Mouse (Mus musculus) cerebellum, postnatal 14 days (tissue): Measurements from ENCODE around the gene Best3.
"Not testable (repeated sequence)": the region's sequence is repeated elsewhere in the genome, so short reads cannot be mapped to it uniquely, and the experiment has no call there.

Source experiments
- DNase-seq, 2 experiments: peaks; one replicate each; pipeline ENCODE4 v3.0.0; 2021; ENCODE audit warnings: mixed read lengths in 2 of 2

Best3 gene

GRCm38 (mm10) chr10:116978841-116979240 lies 7.3 kb upstream of the Best3 start:
- peak; percentile 83 to 90 for DNase-seq

GRCm38 (mm10) chr10:116980273-116980672 lies 5.8 kb upstream of the Best3 start:
- DNase-seq: no peak

- peak; percentile 29 to 64 for DNase-seq
These were observed 5.2 kb upstream of the Best3 start for GRCm38 (mm10) chr10:116980888-116981287.

- no peak for DNase-seq
These were observed 3.6 kb upstream of the Best3 start for GRCm38 (mm10) chr10:116982526-116982925.

DNA sequence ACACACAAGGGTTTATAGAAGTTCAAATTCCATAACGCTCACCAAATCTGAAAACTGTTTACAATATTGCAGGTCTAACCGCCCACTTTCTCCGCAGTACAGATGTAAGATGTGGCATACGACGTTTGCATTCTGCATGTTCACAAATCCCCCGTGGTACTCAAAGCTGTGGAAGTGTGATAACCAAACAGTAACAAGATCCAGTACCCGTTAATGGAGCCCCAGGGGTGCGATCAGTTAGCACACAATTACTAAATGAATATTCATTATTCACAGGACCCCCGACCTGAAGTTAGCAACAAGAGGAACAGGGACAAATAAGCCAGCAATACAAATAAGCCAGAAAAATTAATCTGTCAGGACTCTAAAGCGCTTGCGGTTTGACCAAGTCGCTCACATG lies 1.3 kb upstream of the Best3 start:
- no peak for DNase-seq

DNA sequence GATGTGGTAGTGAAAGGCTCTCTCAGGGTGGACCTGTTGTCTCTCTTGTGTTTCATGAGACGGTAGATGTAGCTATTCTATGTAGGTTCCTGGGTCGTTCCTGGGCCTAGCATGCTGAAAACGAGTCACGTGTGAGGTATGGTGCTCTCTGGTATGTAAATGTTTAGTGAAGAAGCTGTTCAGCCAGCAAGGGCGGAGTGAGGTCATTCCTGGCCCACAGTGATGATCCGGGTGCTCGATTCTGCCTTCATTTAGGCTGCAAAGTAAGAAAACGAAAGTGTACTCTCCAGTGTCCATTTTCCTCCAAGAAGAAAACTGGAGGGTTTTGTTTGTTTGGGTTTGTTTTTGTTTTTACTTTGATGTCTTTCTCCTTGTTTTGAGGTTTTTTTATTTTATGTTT lies 7.9 kb downstream of the Best3 start:
- no peak for DNase-seq

DNA sequence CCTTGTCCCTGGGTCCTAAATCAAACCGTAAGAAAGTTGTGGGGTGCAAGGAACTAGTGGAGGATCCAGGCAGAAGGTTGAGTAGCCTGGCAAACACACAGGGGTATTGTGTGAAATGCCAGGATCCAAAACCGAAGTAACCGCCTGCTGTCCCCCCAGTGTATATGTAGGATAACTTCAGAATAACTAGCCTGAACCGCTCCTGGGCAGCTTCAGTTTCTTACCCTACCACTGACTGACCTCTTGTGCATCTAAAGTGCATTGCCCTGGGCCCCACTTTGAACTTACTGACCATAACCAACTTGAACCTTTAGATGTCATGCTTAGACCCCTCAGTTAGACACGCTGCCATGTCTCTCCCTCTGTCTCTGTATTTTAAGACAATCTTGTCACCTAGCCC lies 9.0 kb downstream of the Best3 start:
- DNase-seq: no peak

- DNase-seq: no peak
These were observed 9.6 kb downstream of the Best3 start for GRCm38 (mm10) chr10:116995584-116996235.

DNA sequence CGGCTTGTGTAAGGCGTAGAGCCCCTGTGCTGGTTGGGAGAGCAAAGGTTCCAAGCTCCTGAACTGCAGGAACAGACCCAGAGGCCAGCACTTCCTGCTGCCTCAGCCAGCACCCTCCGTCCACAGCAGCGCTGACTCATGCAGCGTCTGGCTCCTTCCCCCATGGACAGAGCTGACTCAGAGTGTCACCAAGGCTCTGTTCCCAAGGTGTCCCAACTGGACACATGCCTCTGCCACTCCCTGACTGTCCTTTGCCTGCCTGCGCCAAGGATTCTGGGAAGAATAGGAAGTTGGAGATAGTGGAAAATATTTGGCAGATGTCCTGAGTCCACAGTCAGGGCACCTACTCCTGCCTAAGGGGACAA lies 10.1 kb downstream of the Best3 start:
- no peak for DNase-seq

GRCm38 (mm10) chr10:116998716-116999455 lies 12.8 kb downstream of the Best3 start:
- no peak for DNase-seq

- peak; percentile 24 to 25 for DNase-seq
These were observed 14.9 kb downstream of the Best3 start for GRCm38 (mm10) chr10:117000975-117001374.

DNA sequence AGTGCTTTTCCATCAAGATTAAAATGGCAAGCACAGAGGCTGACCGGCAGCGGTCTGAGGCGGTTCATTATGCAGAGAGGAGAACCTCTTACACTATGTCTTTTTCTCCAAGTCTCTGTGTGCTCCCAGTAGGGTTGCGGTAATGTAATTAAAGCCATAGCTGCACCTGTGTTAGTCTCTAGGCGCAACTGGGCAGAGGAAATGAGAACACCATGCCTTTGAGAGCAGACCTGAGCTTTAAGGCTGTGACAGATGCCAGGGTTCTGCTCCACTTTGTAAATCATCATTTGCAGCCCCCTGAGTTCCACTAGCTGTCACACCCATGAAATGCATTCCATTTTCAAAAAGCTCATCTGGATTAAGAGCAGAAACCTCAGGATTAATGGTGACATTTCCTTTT lies 18.6 kb downstream of the Best3 start:
- DNase-seq: no peak

- no peak for DNase-seq
These were observed 19.8 kb downstream of the Best3 start for GRCm38 (mm10) chr10:117005707-117006464.

DNA sequence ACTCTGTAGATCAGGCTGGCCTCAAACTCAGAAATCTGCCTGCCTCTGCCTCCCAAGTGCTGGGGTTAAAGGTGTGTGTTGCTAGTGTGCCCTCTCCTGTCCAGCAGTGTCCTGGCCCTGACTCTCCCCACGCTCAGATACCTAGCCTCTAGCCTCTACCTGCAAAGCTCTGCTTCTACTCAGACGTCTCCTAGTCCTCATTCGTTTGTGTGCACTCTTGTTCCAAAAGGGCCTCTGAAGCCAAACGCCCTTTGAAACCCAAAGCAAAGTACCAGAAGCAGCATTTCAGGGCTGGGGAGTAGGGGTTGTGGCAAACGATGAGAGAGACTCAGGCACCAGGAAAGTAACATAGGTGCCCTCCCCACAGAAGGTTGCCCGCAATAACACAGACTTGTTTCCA lies 23.6 kb downstream of the Best3 start:
- DNase-seq: no peak

DNA sequence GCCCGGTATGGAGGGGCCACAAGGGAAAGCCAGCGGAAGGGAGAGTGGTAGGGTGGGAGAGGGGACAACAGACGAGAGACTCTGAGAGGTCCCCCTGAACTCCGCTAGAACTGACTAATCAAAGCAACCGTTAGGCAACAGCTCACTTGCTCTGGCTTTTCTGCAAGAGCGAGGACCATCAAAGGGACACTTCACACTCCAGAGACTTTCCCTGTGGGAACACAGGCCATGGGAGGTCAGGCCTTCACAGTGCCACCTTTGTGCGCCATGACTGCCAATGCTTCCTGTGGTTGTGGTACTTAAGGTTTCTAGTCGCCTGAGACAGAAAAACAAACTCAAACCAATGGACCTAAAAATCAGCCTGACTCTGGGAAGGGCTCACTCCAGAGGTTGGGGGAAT lies 24.9 kb downstream of the Best3 start:
- no peak for DNase-seq

- no peak for DNase-seq
These were observed 27.7 kb downstream of the Best3 start for GRCm38 (mm10) chr10:117013689-117014390.

DNA sequence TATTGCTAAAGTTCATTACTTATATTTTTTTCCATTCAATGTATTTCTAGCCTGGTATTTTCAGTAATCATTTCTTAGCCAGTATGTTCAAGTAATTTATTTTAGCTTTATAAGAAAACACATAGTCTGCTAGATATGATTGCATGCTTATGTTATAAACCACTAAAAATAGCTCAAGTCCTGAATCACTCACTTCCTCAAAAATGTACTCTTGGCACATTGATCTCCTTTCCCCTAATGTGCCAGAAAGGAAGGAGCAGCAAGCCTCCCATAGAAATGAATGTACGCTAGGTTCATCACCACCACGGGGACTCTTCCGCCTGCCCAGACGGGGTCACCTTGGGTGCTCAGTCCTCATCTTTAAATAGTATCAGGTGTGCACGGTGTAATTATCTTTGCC lies 28.5 kb downstream of the Best3 start:
- DNase-seq: no peak

GRCm38 (mm10) chr10:117018281-117018840 lies 32.2 kb downstream of the Best3 start:
- peak; percentile 13 to 25 for DNase-seq

DNA sequence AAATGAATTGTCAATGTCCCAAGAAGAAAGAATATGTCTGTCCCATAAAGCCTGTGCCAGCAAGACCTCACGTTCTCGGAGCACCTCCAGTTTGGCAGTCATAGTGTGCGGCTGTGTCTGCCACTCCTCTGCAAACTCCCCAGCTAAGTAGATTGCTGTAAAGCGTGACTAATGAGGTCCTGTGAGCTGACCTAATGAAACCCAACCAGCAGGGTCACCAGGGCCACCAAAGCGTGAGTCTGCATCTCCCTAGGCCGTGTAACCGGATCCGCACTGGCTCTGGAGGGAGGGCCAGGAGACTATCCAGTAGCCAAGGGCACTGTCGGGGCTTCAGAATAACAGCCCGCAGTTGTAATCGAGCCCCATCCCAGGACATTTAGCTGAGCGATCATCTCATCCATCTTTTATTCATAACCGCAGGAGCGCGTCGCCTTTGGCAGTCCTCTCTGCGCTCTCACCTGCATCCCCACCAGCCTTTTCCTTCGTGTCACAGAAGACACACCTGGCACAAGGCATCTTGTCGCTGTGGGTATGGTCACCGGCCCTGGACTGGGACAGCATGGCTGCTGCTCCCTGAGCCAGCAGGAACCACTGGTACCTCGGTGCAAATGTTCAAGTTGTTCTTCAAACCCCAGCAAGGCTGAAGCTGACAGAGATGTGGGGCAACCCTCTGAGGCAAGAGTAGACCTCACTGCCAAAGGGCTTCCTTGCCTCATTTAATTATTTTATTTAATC lies 35.1 kb downstream of the Best3 start:
- DNase-seq: no peak

DNA sequence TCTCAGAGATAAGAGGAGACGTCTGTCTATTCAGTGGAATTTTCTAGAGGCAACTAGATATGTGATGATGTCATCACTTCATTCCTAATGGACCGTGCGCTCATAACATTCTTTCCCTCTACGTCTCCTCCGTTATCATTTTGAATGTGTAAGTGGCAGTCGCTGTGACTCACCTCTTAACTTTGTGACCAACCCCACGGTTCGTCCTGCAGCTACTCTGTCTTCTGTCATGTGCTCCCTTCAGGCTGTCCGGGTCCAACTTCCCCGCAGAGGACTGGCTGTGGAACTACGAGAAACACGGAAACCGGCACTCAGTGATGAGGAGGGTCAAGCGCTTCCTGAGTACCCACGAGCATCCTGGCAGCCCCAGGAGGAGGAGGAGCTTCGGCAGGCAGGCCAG lies 37.6 kb downstream of the Best3 start:
- DNase-seq: no peak

DNA sequence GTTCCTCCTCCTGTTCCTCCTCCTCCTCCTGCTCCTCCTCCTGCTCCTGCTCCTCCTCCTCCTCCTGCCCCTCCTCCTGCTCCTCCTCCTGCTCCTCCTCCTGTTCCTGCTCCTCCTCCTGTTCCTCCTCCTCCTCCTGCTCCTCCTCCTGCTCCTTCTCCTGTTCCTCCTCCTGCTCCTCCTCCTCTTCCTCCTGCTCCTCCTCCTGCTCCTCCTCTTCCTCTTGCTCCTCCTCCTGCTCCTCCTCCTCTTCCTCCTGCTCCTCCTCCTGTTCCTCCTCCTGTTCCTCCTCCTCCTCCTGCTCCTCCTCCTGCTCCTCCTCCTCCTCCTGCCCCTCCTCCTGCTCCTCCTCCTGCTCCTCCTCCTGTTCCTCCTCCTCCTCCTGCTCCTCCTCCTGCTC lies 39.7 kb downstream of the Best3 start:
- DNase-seq: not testable (repeated sequence)

- DNase-seq: no peak
These were observed 40.1 kb downstream of the Best3 start for GRCm38 (mm10) chr10:117026176-117026575.
